Comparison of ENCODE assay signal across 8 mouse cellular contexts in genomic region chr15:79357974-79358690, GRCm38 (mm10). TPM values are rescaled to one million over a fixed set of nuclear protein-coding genes. Genes with fewer than 3 reads are reported as not detected.
DNase-seq lines count a peak whose midpoint lies in the region; ATAC-seq lines count a peak whose summit lies in the region.

No protein-coding gene starts in this region.

- WGBS in embryonic facial prominence, embryonic 10.5 days: 44% methylated on average over 12 of the region's 12 CpGs
- 51% methylated on average over 12 of the region's 12 CpGs for WGBS in forebrain, embryonic 10.5 days
- WGBS in midbrain, embryonic 13.5 days: 35% methylated on average over 12 of the region's 12 CpGs

- H3K4me2 ChIP-seq in midbrain, embryonic 13.5 days (replicated peaks): peak overlapping the region; percentile 93

- H3K4me3 ChIP-seq in embryonic facial prominence, embryonic 10.5 days: peak overlapping the region; percentile 67
- peak overlapping the region; percentile 66 for H3K4me3 ChIP-seq in forebrain, embryonic 10.5 days
- peak overlapping the region; percentile 47 for H3K4me3 ChIP-seq in midbrain, embryonic 13.5 days (replicated peaks)

- ATAC-seq in midbrain, embryonic 13.5 days: peak; percentile 2; the same call in 1 of the 2 replicates
- no peak for ATAC-seq in granulocyte monocyte progenitor cell, adult 5-6 weeks (replicated peaks; ENCODE audit: poor library complexity, severe bottlenecking)

- H3K27ac ChIP-seq in embryonic facial prominence, embryonic 10.5 days (replicated peaks): peak overlapping the region; percentile 81; the same call in 1 of the 2 replicates
- H3K27ac ChIP-seq in forebrain, embryonic 10.5 days: peak overlapping the region; percentile 84
- H3K27ac ChIP-seq in midbrain, embryonic 13.5 days: no peak overlapping the region

- intact Hi-C loops in left cerebral cortex, postnatal 4 days (cut with DNase I): no loop called here

- peaks cover 47% of the 10 kb centered on the region for H3K4me1 ChIP-seq in embryonic facial prominence, embryonic 10.5 days
- peaks cover 44% of the 10 kb centered on the region for H3K4me1 ChIP-seq in forebrain, embryonic 10.5 days
- H3K4me1 ChIP-seq in midbrain, embryonic 13.5 days (replicated peaks): peaks cover 26% of the 10 kb centered on the region

- no peaks in the 10 kb centered on the region for H3K9me3 ChIP-seq in embryonic facial prominence, embryonic 10.5 days
- H3K9me3 ChIP-seq in forebrain, embryonic 10.5 days: no peaks in the 10 kb centered on the region
- no peaks in the 10 kb centered on the region for H3K9me3 ChIP-seq in midbrain, embryonic 13.5 days

- H3K9ac ChIP-seq in midbrain, embryonic 13.5 days (replicated peaks): no peak overlapping the region

- peaks cover 28% of the 10 kb centered on the region for H3K36me3 ChIP-seq in embryonic facial prominence, embryonic 10.5 days (replicated peaks)
- H3K36me3 ChIP-seq in forebrain, embryonic 10.5 days (replicated peaks): peaks cover 32% of the 10 kb centered on the region
- peaks cover 27% of the 10 kb centered on the region for H3K36me3 ChIP-seq in midbrain, embryonic 13.5 days

- no peak for DNase-seq in embryonic facial prominence, embryonic 10.5 days (ENCODE audit: low spot score)
- no peak for DNase-seq in forebrain, embryonic 10.5 days (ENCODE audit: extremely low spot score, low spot score)
- peak; percentile 24 to 25 for DNase-seq in kidney, adult 8-10 months
- no peak for DNase-seq in left cerebral cortex, postnatal 4 days
- DNase-seq in embryo, embryonic 10 days (ENCODE audit: low spot score): no peak
- no peak for DNase-seq in MN1 (ENCODE audit: low spot score)

- H3K27me3 ChIP-seq in embryonic facial prominence, embryonic 10.5 days (replicated peaks; ENCODE audit: low read depth, poor library complexity, severe bottlenecking): peaks cover 30% of the 10 kb centered on the region
- peaks cover 21% of the 10 kb centered on the region for H3K27me3 ChIP-seq in forebrain, embryonic 10.5 days (ENCODE audit: poor library complexity, severe bottlenecking)
- H3K27me3 ChIP-seq in midbrain, embryonic 13.5 days: peaks cover 22% of the 10 kb centered on the region

RNA-seq across cellular contexts. Expression of gene Maff, which starts 11.7 kb away (rescaled TPM):
- 1.2 and 1.8 TPM in 2 replicates for polyA plus RNA-seq in embryonic facial prominence, embryonic 10.5 days (2016; fragmentation: Nextera tagmentation; extraction: Ambion mirVana)
- 1.5 and 1.6 TPM in 2 replicates for polyA plus RNA-seq in forebrain, embryonic 10.5 days (2016; fragmentation: Nextera tagmentation; extraction: Ambion mirVana)
- polyA plus RNA-seq in midbrain, embryonic 13.5 days (2015; fragmentation: Nextera tagmentation; extraction: Ambion mirVana): 0.76 and 0.79 TPM in 2 replicates
- 1 to 10 TPM; 1.5 to 1.9 TPM for total RNA-seq in left cerebral cortex, postnatal 4 days (2021)
- 0.41 TPM in 1 of 2 replicates, not detected in the other for total RNA-seq in granulocyte monocyte progenitor cell, adult 5-6 weeks (2014; fragmentation: Nextera tagmentation)
- 2.8 TPM in 2 replicates for total RNA-seq in granulocyte monocyte progenitor cell, adult 5-6 weeks (2017)

RNA-seq across cellular contexts. Expression of gene Pla2g6, which starts 29.9 kb away (rescaled TPM):
- 18.4 and 20.4 TPM in 2 replicates for polyA plus RNA-seq in embryonic facial prominence, embryonic 10.5 days (2016; fragmentation: Nextera tagmentation; extraction: Ambion mirVana)
- polyA plus RNA-seq in forebrain, embryonic 10.5 days (2016; fragmentation: Nextera tagmentation; extraction: Ambion mirVana): 20.9 and 22.8 TPM in 2 replicates
- 37.5 and 43.3 TPM in 2 replicates for polyA plus RNA-seq in midbrain, embryonic 13.5 days (2015; fragmentation: Nextera tagmentation; extraction: Ambion mirVana)
- 10 to 100 TPM; 24.5 to 25.6 TPM for total RNA-seq in left cerebral cortex, postnatal 4 days (2021)
- 15.3 and 20.4 TPM in 2 replicates for total RNA-seq in granulocyte monocyte progenitor cell, adult 5-6 weeks (2014; fragmentation: Nextera tagmentation)
- 9.2 and 13.0 TPM in 2 replicates for total RNA-seq in granulocyte monocyte progenitor cell, adult 5-6 weeks (2017)

RNA-seq across cellular contexts. Expression of gene Tmem184b, which starts 45.2 kb away (rescaled TPM):
- polyA plus RNA-seq in embryonic facial prominence, embryonic 10.5 days (2016; fragmentation: Nextera tagmentation; extraction: Ambion mirVana): 57.7 and 58.9 TPM in 2 replicates
- 50.0 and 56.1 TPM in 2 replicates for polyA plus RNA-seq in forebrain, embryonic 10.5 days (2016; fragmentation: Nextera tagmentation; extraction: Ambion mirVana)
- polyA plus RNA-seq in midbrain, embryonic 13.5 days (2015; fragmentation: Nextera tagmentation; extraction: Ambion mirVana): 32.8 and 35.0 TPM in 2 replicates
- total RNA-seq in left cerebral cortex, postnatal 4 days (2021): 10 to 100 TPM; 49.6 to 53.4 TPM
- total RNA-seq in granulocyte monocyte progenitor cell, adult 5-6 weeks (2014; fragmentation: Nextera tagmentation): 19.7 and 30.2 TPM in 2 replicates
- total RNA-seq in granulocyte monocyte progenitor cell, adult 5-6 weeks (2017): 2.6 and 6.4 TPM in 2 replicates

Comparison
In these comparisons a context has a peak if more than half of its experiments do, and no peak if none do; other contexts are left out.
1. DNase-seq: peak in kidney, adult 8-10 months (2 of 2); none in embryonic facial prominence, embryonic 10.5 days (single experiment), forebrain, embryonic 10.5 days (single experiment), left cerebral cortex, postnatal 4 days (single experiment), embryo, embryonic 10 days (single experiment) and MN1 (single experiment).
2. Peak in every context shown above with its lines, with median percentiles within 50 percentile points of each other: H3K4me3 ChIP-seq.